Mouse (Mus musculus) hindbrain, embryonic 15.5 days (tissue): Measurements from ENCODE around the gene Wipf2. TPM values are rescaled to one million over a fixed set of nuclear protein-coding genes. Genes with fewer than 3 reads are reported as not detected.

ENCODE experiments used
- ATAC-seq: fragments of 200-750 bp; cut with Nextera tagmentation; 2 replicates; pipeline ENCODE4 v1.8.0; 2017; ENCODE audit warnings: low read depth, moderate number of reproducible peaks, moderate TSS enrichment; ENCODE audit not compliant: low FRiP score
- H3K27ac ChIP-seq: fragments of 300-500 bp; sonication (generic); replicated peaks from 2 replicates; pipeline ENCODE4 v1.5.1; 2015; ENCODE audit warnings: mild to moderate bottlenecking, inconsistent platforms
- H3K27me3 ChIP-seq: fragments of 300-500 bp; sonication (generic); 2 replicates; pipeline ENCODE4 v1.6.1; 2015; ENCODE audit warnings: control low read depth, inconsistent platforms
- H3K36me3 ChIP-seq: fragments of 300-500 bp; sonication (generic); 2 replicates; pipeline ENCODE4 v1.6.1; 2015; ENCODE audit warnings: control low read depth, inconsistent platforms
- H3K4me1 ChIP-seq: fragments of 300-500 bp; sonication (generic); replicated peaks from 2 replicates; pipeline ENCODE4 v1.6.1; 2015; ENCODE audit warnings: control low read depth, inconsistent platforms
- H3K4me2 ChIP-seq: fragments of 300-500 bp; sonication (generic); 2 replicates; pipeline ENCODE4 v1.6.1; 2015; ENCODE audit warnings: moderate library complexity, mild to moderate bottlenecking, inconsistent platforms
- H3K4me3 ChIP-seq: fragments of 300-500 bp; sonication (generic); 2 replicates; pipeline ENCODE4 v1.5.1; 2015; ENCODE audit warnings: mild to moderate bottlenecking, inconsistent platforms
- H3K9ac ChIP-seq: fragments of 300-500 bp; sonication (generic); 2 replicates; pipeline ENCODE4 v1.6.1; 2015; ENCODE audit warnings: inconsistent platforms
- H3K9me3 ChIP-seq: fragments of 300-500 bp; sonication (generic); 2 replicates; pipeline ENCODE4 v1.6.1; 2016; ENCODE audit warnings: control low read depth, inconsistent platforms
- WGBS: fragments of 180-500 bp; shearing (Covaris S2); methylation state at CpG from one replicate; pipeline ENCODE4 v1.1.7; 2015; 5-methylcytosine and 5-hydroxymethylcytosine counted together
- polyA plus RNA-seq: library from polyadenylated mRNA; unstranded; fragments of >200 nt; fragmentation: Nextera tagmentation; extraction: Ambion mirVana; gene quantifications from 2 replicates; pipeline ENCODE4 v1.2.1, GENCODE M21; 2015

Gene Wipf2
- polyA plus RNA-seq, 1 experiment from 2014 or later: 4.4 TPM

- ATAC-seq: peak; percentile 43
- Histone ChIP-seq H3K4me2 (peak overlapping the region; percentile 98), H3K4me3 (peak overlapping the region; percentile 50), H3K27ac (peak overlapping the region; percentile 89), H3K27me3 (no peaks in the 10 kb centered on the region), H3K9me3 (no peaks in the 10 kb centered on the region), H3K36me3 (no peaks in the 10 kb centered on the region), H3K9ac (peak overlapping the region; percentile 62), H3K4me1 (peaks cover 86% of the 10 kb centered on the region)
- WGBS: 3% methylated on average over 15 of the region's 15 CpGs
Observed at GRCm38 (mm10) chr11:98941826-98942550, 78.5 kb downstream of the Wipf2 start.

DNA sequence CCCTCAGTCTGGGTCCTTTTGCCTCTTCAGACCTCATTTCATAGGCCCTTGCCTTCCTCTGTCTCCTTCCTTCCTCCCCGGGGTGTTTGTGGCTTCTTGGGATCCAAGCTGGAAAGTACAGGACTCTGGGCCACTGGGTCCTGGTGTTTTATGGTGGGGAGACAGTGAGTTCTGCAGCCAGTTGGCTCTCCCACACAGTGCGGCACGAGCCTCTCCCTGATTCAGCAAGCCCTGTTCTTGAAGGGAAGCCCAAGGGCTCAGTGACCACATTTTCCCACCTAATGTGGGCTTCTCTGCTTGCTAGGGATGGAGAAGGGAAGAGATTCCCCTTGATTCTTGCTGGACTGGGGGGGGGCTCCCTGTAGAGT is 79.1 kb downstream of the Wipf2 start:
- Histone ChIP-seq H3K4me2 (peak overlapping the region; percentile 98), H3K9ac (peak overlapping the region; percentile 62), H3K27ac (peak overlapping the region; percentile 89), H3K4me1 (peaks cover 87% of the 10 kb centered on the region), H3K4me3 (peak overlapping the region; percentile 50), H3K9me3 (no peaks in the 10 kb centered on the region), H3K36me3 (no peaks in the 10 kb centered on the region), H3K27me3 (no peaks in the 10 kb centered on the region)
- no peak for ATAC-seq
- WGBS: 60% methylated on average over 3 of the region's 3 CpGs

DNA sequence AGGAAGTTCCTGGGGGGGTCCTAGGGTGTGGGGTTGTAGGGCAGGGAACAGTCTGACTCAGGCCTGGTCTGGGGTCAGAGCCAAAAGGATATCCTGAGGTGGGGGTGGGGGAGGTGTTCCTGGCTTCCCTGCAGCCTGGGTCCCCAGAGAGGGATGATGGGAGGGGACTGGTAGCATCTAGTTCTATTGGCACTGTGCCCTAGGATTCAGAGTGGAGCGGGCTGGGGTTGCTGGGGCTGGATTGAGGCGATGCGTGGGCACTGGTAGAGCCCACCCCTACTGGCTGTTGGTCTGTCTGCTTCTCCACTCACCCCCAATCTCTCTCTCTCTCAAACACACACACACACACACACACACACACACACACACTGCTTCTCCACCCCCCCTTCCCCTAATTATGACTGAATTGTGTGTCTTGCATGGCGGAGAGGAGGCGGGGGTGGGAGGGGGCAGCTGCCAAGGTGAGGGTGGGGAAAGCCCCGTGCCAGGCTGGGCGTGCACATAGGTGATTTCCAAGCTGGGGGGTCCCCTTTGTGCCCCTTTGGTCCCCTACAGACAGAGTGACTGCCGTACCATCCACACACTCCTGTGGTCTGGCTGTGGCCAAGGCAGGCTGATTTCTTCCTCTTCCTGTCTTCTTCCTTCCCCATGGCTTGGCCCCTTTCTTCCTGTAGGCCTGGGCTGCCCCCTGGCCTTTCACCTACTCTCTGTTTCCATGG is 79.6 kb downstream of the Wipf2 start:
- H3K4me1 ChIP-seq: peaks cover 85% of the 10 kb centered on the region
- no peak for ATAC-seq
- peak overlapping the region; percentile 98; the same call in 1 of the 2 replicates for H3K4me2 ChIP-seq
- no peaks in the 10 kb centered on the region for H3K36me3 ChIP-seq
- H3K4me3 ChIP-seq: no peak overlapping the region
- no peaks in the 10 kb centered on the region for H3K27me3 ChIP-seq
- no peak overlapping the region for H3K9ac ChIP-seq
- H3K27ac ChIP-seq: peak overlapping the region; percentile 89
- whole genome bisulfite sequencing: 55% methylated on average over 8 of the region's 8 CpGs
- no peaks in the 10 kb centered on the region for H3K9me3 ChIP-seq

DNA sequence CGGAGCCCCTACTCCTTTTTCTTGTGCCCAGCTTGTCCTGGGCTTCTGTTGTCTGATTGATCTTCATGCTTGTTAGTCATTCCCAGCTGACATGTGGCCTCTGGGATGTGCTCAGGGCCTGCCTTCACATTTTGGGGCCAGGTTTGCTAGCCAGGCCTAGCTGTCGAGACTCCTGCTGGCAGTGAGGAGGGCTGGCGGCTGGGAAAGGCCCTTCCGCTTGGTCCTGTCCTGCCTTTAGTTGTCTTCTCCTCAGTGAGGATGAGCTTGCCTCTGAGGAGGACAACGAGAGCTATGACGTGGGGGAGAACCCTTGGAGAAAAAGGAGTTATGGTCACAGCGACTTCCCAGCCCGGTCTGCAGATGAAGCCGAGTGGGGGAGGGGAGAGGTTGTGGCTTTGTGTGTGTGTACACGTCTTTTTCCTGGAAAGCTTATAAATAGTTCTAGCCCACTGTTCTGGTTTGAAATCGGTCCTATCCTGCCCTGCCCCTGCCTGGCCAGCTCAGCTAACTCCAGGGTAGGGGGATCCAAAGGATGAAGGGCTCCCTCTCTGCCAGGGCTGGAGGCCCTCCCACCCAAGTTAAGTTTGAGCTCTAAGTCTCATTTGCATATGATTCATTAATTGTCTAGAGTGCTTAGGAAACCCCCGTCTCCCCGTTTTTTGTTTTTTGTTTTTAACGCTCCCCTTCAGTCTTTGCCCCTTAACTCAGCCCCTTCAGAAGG is 80.5 kb downstream of the Wipf2 start:
- Histone ChIP-seq H3K27ac (peak overlapping the region; percentile 89), H3K4me3 (no peak overlapping the region), H3K9ac (no peak overlapping the region), H3K36me3 (no peaks in the 10 kb centered on the region), H3K27me3 (no peaks in the 10 kb centered on the region), H3K9me3 (no peaks in the 10 kb centered on the region), H3K4me1 (peaks cover 76% of the 10 kb centered on the region), H3K4me2 (no peak overlapping the region)
- no peak for ATAC-seq
- 28% methylated on average over 14 of the region's 14 CpGs for WGBS

DNA sequence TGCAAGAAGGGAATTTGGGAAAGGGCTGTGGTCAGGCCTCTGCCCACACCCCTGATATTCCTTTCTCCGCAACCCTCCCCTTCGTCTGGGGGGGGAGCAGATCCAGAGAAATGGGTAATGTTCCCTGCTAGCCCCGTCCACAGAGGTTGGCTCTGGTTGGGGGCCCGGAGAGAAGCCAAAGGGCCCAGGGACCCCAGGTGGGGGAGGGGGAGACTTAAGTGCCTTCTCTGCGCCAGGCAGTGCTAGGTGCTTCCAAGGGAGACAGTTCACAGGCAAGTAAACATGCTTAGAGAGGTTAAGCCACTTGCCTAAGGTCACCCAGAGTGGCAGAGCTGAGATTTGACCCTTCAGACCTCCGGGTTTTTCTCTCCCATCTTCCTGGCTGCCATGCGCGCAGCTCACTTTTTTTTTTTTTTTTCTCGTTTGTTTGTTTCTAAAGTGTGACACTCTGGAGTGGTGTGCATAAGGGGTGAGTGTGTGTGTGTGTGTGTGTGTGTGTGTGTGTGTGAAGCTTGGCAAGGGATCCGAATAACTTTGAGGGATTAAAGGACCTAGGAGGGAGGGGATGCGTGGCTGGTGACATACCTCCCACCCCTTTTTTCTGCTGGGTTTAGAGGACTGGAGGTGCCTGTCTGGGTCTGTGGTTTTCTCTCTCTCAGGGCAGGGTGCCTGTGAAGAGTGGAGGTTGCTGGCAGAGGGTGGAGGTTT is 81.6 kb downstream of the Wipf2 start:
- no peaks in the 10 kb centered on the region for H3K27me3 ChIP-seq
- peaks cover 73% of the 10 kb centered on the region for H3K4me1 ChIP-seq
- H3K36me3 ChIP-seq: no peaks in the 10 kb centered on the region
- no peak overlapping the region for H3K9ac ChIP-seq
- H3K9me3 ChIP-seq: no peaks in the 10 kb centered on the region
- no peak for ATAC-seq
- H3K27ac ChIP-seq: 0 out of 2 replicates have a peak overlapping the region, but pooled peaks have one; percentile 25
- 45% methylated on average over 11 of the region's 11 CpGs for WGBS
- H3K4me2 ChIP-seq: no peak overlapping the region
- H3K4me3 ChIP-seq: no peak overlapping the region

GRCm38 (mm10) chr11:98945605-98945977 is 82.2 kb downstream of the Wipf2 start:
- Histone ChIP-seq H3K36me3 (no peaks in the 10 kb centered on the region), H3K27ac (no peak overlapping the region), H3K4me2 (no peak overlapping the region), H3K27me3 (no peaks in the 10 kb centered on the region), H3K9me3 (no peaks in the 10 kb centered on the region), H3K4me3 (no peak overlapping the region), H3K4me1 (peaks cover 73% of the 10 kb centered on the region), H3K9ac (no peak overlapping the region)
- no peak for ATAC-seq
- WGBS: 55% methylated on average over 3 of the region's 3 CpGs

GRCm38 (mm10) chr11:98947969-98948569 is 84.6 kb downstream of the Wipf2 start:
- Histone ChIP-seq H3K36me3 (no peaks in the 10 kb centered on the region), H3K4me1 (peaks cover 61% of the 10 kb centered on the region), H3K9me3 (no peaks in the 10 kb centered on the region), H3K27ac (no peak overlapping the region), H3K27me3 (no peaks in the 10 kb centered on the region), H3K4me3 (no peak overlapping the region), H3K4me2 (no peak overlapping the region), H3K9ac (no peak overlapping the region)
- ATAC-seq: no peak
- WGBS: 86% methylated on average over 18 of the region's 18 CpGs

- no peaks in the 10 kb centered on the region for H3K9me3 ChIP-seq
- no peaks in the 10 kb centered on the region for H3K27me3 ChIP-seq
- H3K4me3 ChIP-seq: no peak overlapping the region
- H3K36me3 ChIP-seq: no peaks in the 10 kb centered on the region
- ATAC-seq: no peak
- H3K4me2 ChIP-seq: no peak overlapping the region
- no peak overlapping the region for H3K9ac ChIP-seq
- H3K4me1 ChIP-seq: peaks cover 60% of the 10 kb centered on the region
- 77% methylated on average over 10 of the region's 12 CpGs for WGBS
- no peak overlapping the region for H3K27ac ChIP-seq
Observed at GRCm38 (mm10) chr11:98949242-98949957, 86.0 kb downstream of the Wipf2 start.

- no peak for ATAC-seq
- 77% methylated on average over 7 of the region's 7 CpGs for WGBS
- H3K4me3 ChIP-seq: no peak overlapping the region
- no peak overlapping the region for H3K4me2 ChIP-seq
- no peak overlapping the region for H3K9ac ChIP-seq
- H3K9me3 ChIP-seq: no peaks in the 10 kb centered on the region
- peaks cover 60% of the 10 kb centered on the region for H3K4me1 ChIP-seq
- H3K36me3 ChIP-seq: no peaks in the 10 kb centered on the region
- H3K27ac ChIP-seq: no peak overlapping the region
- no peaks in the 10 kb centered on the region for H3K27me3 ChIP-seq
Observed at GRCm38 (mm10) chr11:98949958-98950460, 86.6 kb downstream of the Wipf2 start.

DNA sequence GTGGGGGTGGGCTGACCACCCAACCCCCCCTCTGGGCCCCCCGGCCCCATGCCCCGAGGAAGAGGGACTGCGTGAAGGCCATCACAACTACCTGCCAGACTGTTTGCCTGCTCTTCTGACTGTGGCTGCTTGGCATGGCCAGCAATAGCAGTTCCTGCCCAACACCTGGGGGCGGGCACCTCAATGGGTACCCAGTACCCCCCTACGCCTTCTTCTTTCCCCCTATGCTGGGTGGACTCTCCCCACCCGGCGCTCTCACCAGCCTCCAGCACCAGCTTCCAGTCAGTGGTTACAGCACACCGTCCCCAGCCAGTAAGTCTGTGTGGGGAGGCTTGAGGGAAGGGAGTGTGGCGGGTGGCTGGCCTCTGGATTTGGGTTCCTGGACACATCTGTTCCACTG is 87.0 kb downstream of the Wipf2 start:
- ATAC-seq: no peak
- Histone ChIP-seq H3K4me1 (peaks cover 61% of the 10 kb centered on the region), H3K9me3 (no peaks in the 10 kb centered on the region), H3K36me3 (no peaks in the 10 kb centered on the region), H3K27ac (peak overlapping the region; percentile 79; the same call in 1 of the 2 replicates), H3K4me2 (no peak overlapping the region), H3K9ac (no peak overlapping the region), H3K27me3 (no peaks in the 10 kb centered on the region), H3K4me3 (no peak overlapping the region)
- 90% methylated on average over 9 of the region's 9 CpGs for WGBS
